Mouse (Mus musculus): ENCODE measurements around the gene Spp1. TPM values are rescaled to one million over a fixed set of nuclear protein-coding genes. Genes with fewer than 3 reads are reported as not detected.
A peak's percentile ranks its signal among the peaks of the same experiment; 100 is the strongest.
"Not testable (repeated sequence)": the region's sequence is repeated elsewhere in the genome, so short reads cannot be mapped to it uniquely, and the experiment has no call there.

The Spp1 gene
- total RNA-seq, 2 experiments from 2014 or later, result 0.58 to 4.2 TPM

GRCm38 (mm10) chr5:104425949-104426348 lies 9.0 kb upstream of the Spp1 start:
- intact Hi-C loops (cut with DNase I; ENCODE audit: low total_unique reads), result no loop called here

GRCm38 (mm10) chr5:104432886-104433285 lies 2.0 kb upstream of the Spp1 start:
- intact Hi-C loops (cut with DNase I; ENCODE audit: low total_unique reads), result loop anchor here (5.0 kb wide), 1 partner anchor 86 kb away; no protein-coding TSS in a partner anchor
- no peak for DNase-seq

More at GRCm38 (mm10) chr5:104425949-104426348, 9.0 kb upstream of the Spp1 start:
- DNase-seq, result no peak

GRCm38 (mm10) chr5:104433968-104434565 lies 851 bp upstream of the Spp1 start:
- DNase-seq, result no peak
- intact Hi-C loops (cut with DNase I; ENCODE audit: low total_unique reads), result loop anchor here (5.0 kb wide), 1 partner anchor 87 kb away; no protein-coding TSS in a partner anchor

- intact Hi-C loops (cut with DNase I; ENCODE audit: low total_unique reads), result no loop called here
These were observed 1.6 kb downstream of the Spp1 start for GRCm38 (mm10) chr5:104436406-104437076.

GRCm38 (mm10) chr5:104442396-104442795 lies 7.5 kb downstream of the Spp1 start:
- no peak for DNase-seq
- intact Hi-C loops (cut with DNase I; ENCODE audit: low total_unique reads), result no loop called here

More at GRCm38 (mm10) chr5:104436406-104437076, 1.6 kb downstream of the Spp1 start:
- DNase-seq, result no peak

- intact Hi-C loops (cut with DNase I; ENCODE audit: low total_unique reads), result no loop called here
- no peak for DNase-seq
These were observed 7.9 kb downstream of the Spp1 start for GRCm38 (mm10) chr5:104442850-104443249.

- intact Hi-C loops (cut with DNase I; ENCODE audit: low total_unique reads), result loop anchor here (5.0 kb wide), 1 partner anchor 99 kb away; no protein-coding TSS in a partner anchor
- DNase-seq, result peak; percentile 48
These were observed 11.2 kb downstream of the Spp1 start for GRCm38 (mm10) chr5:104446156-104446555.

- intact Hi-C loops (cut with DNase I; ENCODE audit: low total_unique reads), result loop anchor here (5.0 kb wide), 1 partner anchor 101 kb away; no protein-coding TSS in a partner anchor
- DNase-seq, result not testable (repeated sequence)
These were observed 13.4 kb downstream of the Spp1 start for GRCm38 (mm10) chr5:104448346-104448745.

GRCm38 (mm10) chr5:104449491-104449890 lies 14.6 kb downstream of the Spp1 start:
- intact Hi-C loops (cut with DNase I; ENCODE audit: low total_unique reads), result loop anchor here (5.0 kb wide), 1 partner anchor 102 kb away; no protein-coding TSS in a partner anchor

GRCm38 (mm10) chr5:104453075-104453474 lies 18.2 kb downstream of the Spp1 start:
- DNase-seq, result no peak
- intact Hi-C loops (cut with DNase I; ENCODE audit: low total_unique reads), result loop anchor here (10.0 kb wide), 1 partner anchor 238 kb away; no protein-coding TSS in a partner anchor

More at GRCm38 (mm10) chr5:104449491-104449890, 14.6 kb downstream of the Spp1 start:
- no peak for DNase-seq

GRCm38 (mm10) chr5:104454564-104454963 lies 19.6 kb downstream of the Spp1 start:
- DNase-seq, result no peak
- intact Hi-C loops (cut with DNase I; ENCODE audit: low total_unique reads), result loop anchor here (10.0 kb wide), 1 partner anchor 240 kb away; no protein-coding TSS in a partner anchor

GRCm38 (mm10) chr5:104458832-104459705 lies 24.2 kb downstream of the Spp1 start, which contains the start of gene Pkd2:
TSS of gene Pkd2 (plus strand) at chr5:104459450.
- intact Hi-C loops (cut with DNase I; ENCODE audit: low total_unique reads), result loop anchor here (10.0 kb wide), 1 partner anchor 244 kb away; no protein-coding TSS in a partner anchor
- peak; percentile 84 for DNase-seq

GRCm38 (mm10) chr5:104459706-104460455 lies 25.0 kb downstream of the Spp1 start:
- peak; percentile 52 for DNase-seq
- intact Hi-C loops (cut with DNase I; ENCODE audit: low total_unique reads), result loop anchor here (10.0 kb wide), 1 partner anchor 245 kb away; no protein-coding TSS in a partner anchor

- DNase-seq, result peak; percentile 17
- intact Hi-C loops (cut with DNase I; ENCODE audit: low total_unique reads), result no loop called here
These were observed 25.5 kb downstream of the Spp1 start for GRCm38 (mm10) chr5:104460456-104460838.

- intact Hi-C loops (cut with DNase I; ENCODE audit: low total_unique reads), result no loop called here
- no peak for DNase-seq
These were observed 25.9 kb downstream of the Spp1 start for GRCm38 (mm10) chr5:104460856-104461255.

GRCm38 (mm10) chr5:104465279-104465678 lies 30.4 kb downstream of the Spp1 start:
- DNase-seq, result no peak
- intact Hi-C loops (cut with DNase I; ENCODE audit: low total_unique reads), result no loop called here

GRCm38 (mm10) chr5:104465731-104466130 lies 30.8 kb downstream of the Spp1 start:
- intact Hi-C loops (cut with DNase I; ENCODE audit: low total_unique reads), result no loop called here
- DNase-seq, result peak; percentile 80

GRCm38 (mm10) chr5:104466816-104467215 lies 31.9 kb downstream of the Spp1 start:
- no peak for DNase-seq
- intact Hi-C loops (cut with DNase I; ENCODE audit: low total_unique reads), result no loop called here

- DNase-seq, result no peak
- intact Hi-C loops (cut with DNase I; ENCODE audit: low total_unique reads), result no loop called here
These were observed 33.7 kb downstream of the Spp1 start for GRCm38 (mm10) chr5:104468586-104468985.

Data from gastrocnemius, postnatal 14 days (tissue).